11 mouse cellular contexts compared by ENCODE assay signal in genomic region chr2:141955197-141955596, GRCm38 (mm10).
DNase-seq lines count a peak whose midpoint lies in the region; ATAC-seq lines count a peak whose summit lies in the region.
"Had no signal": no experiment of that assay in that cellular context is flagged by ENCODE, and none has a peak within 500 bp of the region (broad histone marks: within the 10 kb centered on the region; RNA-seq: fewer than 3 reads in every experiment).

No protein-coding gene starts in this region.

- WGBS in hindbrain, embryonic 12.5 days, result 6% methylated on average over 3 of the region's 3 CpGs
- WGBS in neural tube, embryonic 14.5 days, result 5% methylated on average over 3 of the region's 3 CpGs

- no peak overlapping the region for H3K4me2 ChIP-seq in hindbrain, embryonic 12.5 days (replicated peaks)
- H3K4me2 ChIP-seq in neural tube, embryonic 14.5 days (ENCODE audit: low read depth, low read length), result no peak overlapping the region

- no peaks in the 10 kb centered on the region for H3K27me3 ChIP-seq in hindbrain, embryonic 12.5 days
- H3K27me3 ChIP-seq in neural tube, embryonic 14.5 days (ENCODE audit: control insufficient read depth, insufficient read depth, low read length), result no peaks in the 10 kb centered on the region

- H3K4me3 ChIP-seq in hindbrain, embryonic 12.5 days, result no peak overlapping the region
- no peak overlapping the region for H3K4me3 ChIP-seq in neural tube, embryonic 14.5 days (ENCODE audit: low read depth, low read length)
- H3K4me3 ChIP-seq: layer of hippocampus, adult 2 months had no signal

- DNase-seq in cerebellum, adult 11-12 months, result peak; percentile 8
- no peak for DNase-seq in cerebellum, adult 11 months
- peak; percentile 27 for DNase-seq in embryo, embryonic 9.5 days (ENCODE audit: extremely low spot score)
- no peak for DNase-seq in thymus, postnatal 4 days
- no peak for DNase-seq in kidney, postnatal 36 days

- no peaks in the 10 kb centered on the region for H3K9me3 ChIP-seq in hindbrain, embryonic 12.5 days (replicated peaks)
- no peaks in the 10 kb centered on the region for H3K9me3 ChIP-seq in neural tube, embryonic 14.5 days (ENCODE audit: control insufficient read depth, low read length)
- H3K9me3 ChIP-seq: G1E had no signal

- peak; percentile 86 for ATAC-seq in hindbrain, embryonic 12.5 days (ENCODE audit: low FRiP score)
- ATAC-seq in neural tube, embryonic 14.5 days (ENCODE audit: low read depth), result peak; percentile 68; the same call in 1 of the 2 replicates
- ATAC-seq in megakaryocyte-erythroid progenitor cell, adult 5-6 weeks (replicated peaks; ENCODE audit: low FRiP score, low TSS enrichment, poor library complexity, severe bottlenecking), result no peak
- ATAC-seq: lung, postnatal 0 days had no signal

- H3K27ac ChIP-seq in hindbrain, embryonic 12.5 days, result no peak overlapping the region
- H3K27ac ChIP-seq in neural tube, embryonic 14.5 days (ENCODE audit: low read depth, low read length), result no peak overlapping the region
- H3K27ac ChIP-seq: layer of hippocampus, adult 2 months had no signal

- H3K36me3 ChIP-seq in hindbrain, embryonic 12.5 days, result no peaks in the 10 kb centered on the region
- no peaks in the 10 kb centered on the region for H3K36me3 ChIP-seq in neural tube, embryonic 14.5 days (ENCODE audit: control insufficient read depth, insufficient read depth, low read length)
- H3K36me3 ChIP-seq: G1E had no signal

- peaks cover 8% of the 10 kb centered on the region; the same call in 1 of the 2 replicates for H3K4me1 ChIP-seq in hindbrain, embryonic 12.5 days
- no peaks in the 10 kb centered on the region for H3K4me1 ChIP-seq in neural tube, embryonic 14.5 days (ENCODE audit: control insufficient read depth, insufficient read depth, low read length)

- no peak overlapping the region for H3K9ac ChIP-seq in hindbrain, embryonic 12.5 days
- H3K9ac ChIP-seq in neural tube, embryonic 14.5 days (replicated peaks; ENCODE audit: low read depth, low read length), result no peak overlapping the region

Comparison
In these comparisons a context has a peak if more than half of its experiments do, and no peak if none do; other contexts are left out.
1. DNase-seq: peak in cerebellum, adult 11-12 months (single experiment) and embryo, embryonic 9.5 days (single experiment); none in cerebellum, adult 11 months (single experiment), thymus, postnatal 4 days (single experiment) and kidney, postnatal 36 days (0 of 2).